Mouse (Mus musculus) lung, embryonic 14.5 days (tissue): ENCODE data around the gene Ap5m1. TPM values are rescaled to one million over a fixed set of nuclear protein-coding genes. Genes with fewer than 3 reads are reported as not detected.

ENCODE experiments used
- ATAC-seq: fragments of 200-750 bp; cut with Nextera tagmentation; 2 replicates; pipeline ENCODE4 v1.8.0; 2017; ENCODE audit warnings: mild to moderate bottlenecking, moderate TSS enrichment, moderate library complexity; ENCODE audit not compliant: insufficient read depth
- DNase-seq: peaks from one replicate; pipeline ENCODE4 v3.0.0-alpha.2; 2015
- H3K27ac ChIP-seq: fragments of 300-500 bp; sonication (generic); 2 replicates; pipeline ENCODE4 v1.5.1; 2014; ENCODE audit warnings: low read depth, mild to moderate bottlenecking, moderate library complexity
- H3K27me3 ChIP-seq: fragments of 300-500 bp; sonication (generic); 2 replicates; pipeline ENCODE4 v1.6.1; 2014; ENCODE audit warnings: low read length, control low read depth; ENCODE audit not compliant: insufficient read depth
- H3K36me3 ChIP-seq: fragments of 300-500 bp; sonication (generic); 2 replicates; pipeline ENCODE4 v1.6.1; 2014; ENCODE audit warnings: control low read depth; ENCODE audit not compliant: insufficient read depth
- H3K4me1 ChIP-seq: fragments of 300-500 bp; sonication (generic); 2 replicates; pipeline ENCODE4 v1.6.1; 2014; ENCODE audit warnings: antibody characterized with exemption, control low read depth; ENCODE audit not compliant: insufficient read depth
- H3K4me2 ChIP-seq: fragments of 300-500 bp; sonication (generic); 2 replicates; pipeline ENCODE4 v1.6.1; 2014; ENCODE audit warnings: mild to moderate bottlenecking
- H3K4me3 ChIP-seq: fragments of 300-500 bp; sonication (generic); 2 replicates; pipeline ENCODE4 v1.5.1; 2014; ENCODE audit warnings: low read depth, low read length
- H3K9ac ChIP-seq: fragments of 300-500 bp; sonication (generic); 2 replicates; pipeline ENCODE4 v1.6.1; 2014
- H3K9me3 ChIP-seq: fragments of 300-500 bp; sonication (generic); 2 replicates; pipeline ENCODE4 v1.6.1; 2016; ENCODE audit warnings: low read depth, low read length, control low read depth
- CTCF ChIP-seq: IDR thresholded peaks from 2 replicates; pipeline ENCODE4 v1.5.1; 2016; ENCODE audit warnings: antibody characterized with exemption, low read depth
- WGBS: fragments of 180-500 bp; shearing (Covaris S2); extraction: QIAGEN DNeasy Blood & Tissue Kit; methylation state at CpG from one replicate; pipeline ENCODE4 v1.1.7; 2014; 5-methylcytosine and 5-hydroxymethylcytosine counted together
- polyA plus RNA-seq: library from polyadenylated mRNA; unstranded; fragments of >200 nt; fragmentation: Nextera tagmentation; extraction: Ambion mirVana; gene quantifications from 2 replicates; pipeline ENCODE4 v1.2.1, GENCODE M21; 2014

The Ap5m1 gene
- polyA plus RNA-seq, 1 experiment from 2014 or later: 21.7 TPM

DNA sequence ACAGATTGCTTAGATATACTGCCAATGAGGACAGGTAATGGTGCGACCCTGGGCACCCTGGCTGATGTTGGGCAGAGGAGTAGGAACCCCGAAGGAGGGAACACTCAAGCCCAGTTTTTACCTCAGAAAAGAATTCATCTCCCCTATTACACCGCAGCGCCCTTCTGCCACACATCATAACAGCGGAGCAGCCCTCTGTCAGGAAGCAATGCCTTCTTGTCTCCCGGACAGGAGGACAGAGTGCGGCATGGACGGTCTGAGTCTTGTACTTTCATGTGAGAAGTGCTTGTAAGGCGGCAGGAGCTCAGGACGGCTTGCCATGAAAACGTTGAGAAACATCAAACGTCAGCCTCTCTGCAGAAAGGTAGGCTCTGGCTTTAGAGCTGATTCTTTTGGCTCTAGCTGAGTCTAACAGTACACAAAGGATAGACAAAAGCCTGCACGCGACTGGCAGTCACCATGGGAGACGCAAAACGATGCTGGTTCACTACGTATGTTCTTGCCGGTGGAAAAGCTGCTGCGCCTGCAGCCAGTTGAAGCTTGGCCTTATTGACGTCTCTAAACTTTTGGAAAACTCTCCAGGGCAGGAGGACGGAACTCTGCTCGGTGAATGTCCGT, 61.4 kb downstream of the Ap5m1 start:
- Histone ChIP-seq H3K27ac (no peak overlapping the region), H3K4me3 (no peak overlapping the region), H3K36me3 (no peaks in the 10 kb centered on the region), H3K9me3 (no peaks in the 10 kb centered on the region), H3K4me1 (no peaks in the 10 kb centered on the region), H3K27me3 (no peaks in the 10 kb centered on the region), H3K4me2 (no peak overlapping the region), H3K9ac (no peak overlapping the region)
- TF ChIP-seq CTCF: no peak
- ATAC-seq (no peak), DNase-seq (no peak)
- WGBS: 73% methylated on average over 23 of the region's 23 CpGs

DNA sequence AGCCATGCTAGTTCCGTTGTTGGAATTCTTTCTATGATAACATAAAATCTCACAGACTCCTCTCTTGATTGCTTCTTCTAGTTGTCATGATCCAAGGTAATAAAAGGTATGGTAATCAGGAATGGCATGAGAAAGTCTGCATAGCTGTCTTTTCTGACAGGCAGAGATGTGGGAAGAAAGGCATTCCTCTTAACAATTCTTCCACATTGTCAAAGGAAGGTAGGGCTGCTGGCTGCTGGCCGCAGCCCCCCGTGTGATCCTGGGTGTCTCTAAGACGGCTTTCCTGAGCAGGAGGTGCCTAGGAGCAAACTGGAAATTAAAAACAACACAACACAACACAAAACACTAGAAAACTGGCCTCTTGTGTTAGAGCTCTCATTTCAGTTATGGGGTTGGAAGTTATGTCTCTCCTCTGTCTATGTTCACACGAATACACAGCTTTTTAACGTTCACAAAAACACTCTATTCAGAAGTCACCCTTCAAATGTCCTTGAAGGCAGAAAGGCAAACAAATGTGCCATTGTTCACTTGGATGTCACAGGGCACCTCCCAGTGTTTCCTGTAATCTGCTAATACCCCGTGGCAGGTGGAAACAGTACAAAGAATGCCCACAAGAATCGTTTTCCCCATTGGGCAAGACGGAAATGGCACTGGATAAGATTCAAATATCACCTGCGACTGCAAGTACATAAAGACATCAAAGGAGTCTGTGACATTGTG, 62.8 kb downstream of the Ap5m1 start:
- TF ChIP-seq CTCF: no peak
- H3K4me3 ChIP-seq: no peak overlapping the region
- no peak for ATAC-seq
- H3K4me2 ChIP-seq: no peak overlapping the region
- H3K27ac ChIP-seq: no peak overlapping the region
- H3K36me3 ChIP-seq: no peaks in the 10 kb centered on the region
- 55% methylated on average over 10 of the region's 10 CpGs for WGBS
- no peak overlapping the region for H3K9ac ChIP-seq
- H3K9me3 ChIP-seq: no peaks in the 10 kb centered on the region
- no peaks in the 10 kb centered on the region for H3K4me1 ChIP-seq
- H3K27me3 ChIP-seq: no peaks in the 10 kb centered on the region
- no peak for DNase-seq

GRCm38 (mm10) chr14:49132391-49132790, 66.5 kb downstream of the Ap5m1 start:
- Histone ChIP-seq H3K4me3 (no peak overlapping the region), H3K36me3 (no peaks in the 10 kb centered on the region), H3K27ac (no peak overlapping the region), H3K9me3 (no peaks in the 10 kb centered on the region), H3K4me2 (no peak overlapping the region), H3K9ac (no peak overlapping the region), H3K4me1 (no peaks in the 10 kb centered on the region), H3K27me3 (no peaks in the 10 kb centered on the region)
- no peak for ATAC-seq
- WGBS: 86% methylated on average over 3 of the region's 3 CpGs
- TF ChIP-seq CTCF: no peak
- no peak for DNase-seq

- ATAC-seq (no peak), DNase-seq (no peak)
- 45% methylated on average over 1 of the region's 1 CpGs for WGBS
- TF ChIP-seq CTCF: no peak
- Histone ChIP-seq H3K4me2 (no peak overlapping the region), H3K27ac (no peak overlapping the region), H3K4me3 (no peak overlapping the region), H3K9me3 (no peaks in the 10 kb centered on the region), H3K4me1 (no peaks in the 10 kb centered on the region), H3K36me3 (no peaks in the 10 kb centered on the region), H3K27me3 (no peaks in the 10 kb centered on the region), H3K9ac (no peak overlapping the region)
Observed at GRCm38 (mm10) chr14:49138171-49138570, 72.3 kb downstream of the Ap5m1 start.

DNA sequence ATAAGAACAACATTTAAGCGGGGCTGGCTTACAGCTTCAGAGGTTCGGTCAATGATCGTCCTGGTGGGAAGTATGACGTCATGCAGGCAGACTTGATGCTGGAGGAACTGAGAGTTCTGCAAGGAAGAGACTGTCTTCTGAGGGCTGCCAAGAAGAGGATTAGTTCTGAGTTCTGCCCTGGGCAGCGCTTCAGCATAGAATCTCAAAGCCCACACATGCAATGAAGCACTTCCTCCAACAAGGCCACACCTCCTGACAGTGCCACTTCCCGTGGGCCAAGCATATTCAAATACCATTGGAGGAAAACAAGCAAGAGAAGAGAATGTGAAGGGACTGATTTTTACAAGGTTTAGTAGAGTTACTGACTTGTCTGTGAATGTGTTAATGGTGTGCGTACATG, 74.9 kb downstream of the Ap5m1 start:
- no peak overlapping the region for H3K4me3 ChIP-seq
- H3K9ac ChIP-seq: no peak overlapping the region
- WGBS: 89% methylated on average over 7 of the region's 7 CpGs
- TF ChIP-seq CTCF: no peak
- no peaks in the 10 kb centered on the region for H3K9me3 ChIP-seq
- DNase-seq (no peak), ATAC-seq (no peak)
- H3K27me3 ChIP-seq: no peaks in the 10 kb centered on the region
- H3K4me2 ChIP-seq: no peak overlapping the region
- H3K4me1 ChIP-seq: no peaks in the 10 kb centered on the region
- no peaks in the 10 kb centered on the region for H3K36me3 ChIP-seq
- H3K27ac ChIP-seq: no peak overlapping the region

Other genes with a start within 250 kb of the Ap5m1 start
- gene Exoc5, start 556 bp downstream of the Ap5m1 start, polyA plus RNA-seq: 65.2 and 66.1 TPM in 2 replicates
- gene Naa30, start 106.1 kb downstream of the Ap5m1 start, polyA plus RNA-seq: 12.5 and 16.7 TPM in 2 replicates
- 12.3 and 14.3 TPM in 2 replicates for gene ccdc198, start 179.4 kb downstream of the Ap5m1 start, polyA plus RNA-seq